Mouse (Mus musculus) hindbrain, embryonic 13.5 days (tissue): ENCODE measurements around the gene Fam3c. TPM values are rescaled to one million over a fixed set of nuclear protein-coding genes. Genes with fewer than 3 reads are reported as not detected.
"Not testable (repeated sequence)": the region's sequence is repeated elsewhere in the genome, so short reads cannot be mapped to it uniquely, and the experiment has no call there.

Experiments
- ATAC-seq: fragments of 200-750 bp; cut with Nextera tagmentation; 2 replicates; pipeline ENCODE4 v1.8.0; 2017; ENCODE audit warnings: moderate TSS enrichment; ENCODE audit not compliant: low FRiP score
- H3K27ac ChIP-seq: fragments of 300-500 bp; sonication (generic); 2 replicates; pipeline ENCODE4 v1.5.1; 2015; ENCODE audit warnings: inconsistent platforms, mild to moderate bottlenecking, moderate library complexity
- H3K27me3 ChIP-seq: fragments of 300-500 bp; sonication (generic); 2 replicates; pipeline ENCODE4 v1.6.1; 2015; ENCODE audit warnings: mild to moderate bottlenecking, inconsistent platforms
- H3K36me3 ChIP-seq: fragments of 300-500 bp; sonication (generic); 2 replicates; pipeline ENCODE4 v1.6.1; 2015; ENCODE audit warnings: mild to moderate bottlenecking, inconsistent platforms
- H3K4me1 ChIP-seq: fragments of 300-500 bp; sonication (generic); replicated peaks from 2 replicates; pipeline ENCODE4 v1.6.1; 2015; ENCODE audit warnings: inconsistent platforms
- H3K4me2 ChIP-seq: fragments of 300-500 bp; sonication (generic); 2 replicates; pipeline ENCODE4 v1.6.1; 2015; ENCODE audit warnings: inconsistent platforms, mild to moderate bottlenecking, moderate library complexity
- H3K4me3 ChIP-seq: fragments of 300-500 bp; sonication (generic); 2 replicates; pipeline ENCODE4 v1.5.1; 2015; ENCODE audit warnings: mild to moderate bottlenecking, inconsistent platforms
- H3K9ac ChIP-seq: fragments of 300-500 bp; sonication (generic); 2 replicates; pipeline ENCODE4 v1.6.1; 2015; ENCODE audit warnings: mild to moderate bottlenecking, inconsistent platforms
- H3K9me3 ChIP-seq: fragments of 300-500 bp; sonication (generic); 2 replicates; pipeline ENCODE4 v1.6.1; 2016; ENCODE audit warnings: inconsistent platforms
- WGBS: fragments of 180-500 bp; shearing (Covaris S2); methylation state at CpG from one replicate; pipeline ENCODE4 v1.1.7; 2015; 5-methylcytosine and 5-hydroxymethylcytosine counted together
- polyA plus RNA-seq: library from polyadenylated mRNA; unstranded; fragments of >200 nt; fragmentation: Nextera tagmentation; extraction: Ambion mirVana; gene quantifications from 2 replicates; pipeline ENCODE4 v1.2.1, GENCODE M21; 2015

Fam3c gene
- polyA plus RNA-seq, 1 experiment from 2014 or later, result 50.5 TPM

- no peak overlapping the region for H3K27ac ChIP-seq
- H3K27me3 ChIP-seq, result peaks cover 15% of the 10 kb centered on the region
- H3K9me3 ChIP-seq, result no peaks in the 10 kb centered on the region
- 94% methylated on average over 4 of the region's 4 CpGs for WGBS
- H3K4me2 ChIP-seq, result no peak overlapping the region
- H3K36me3 ChIP-seq, result no peaks in the 10 kb centered on the region
- H3K9ac ChIP-seq, result no peak overlapping the region
- no peak overlapping the region for H3K4me3 ChIP-seq
- ATAC-seq, result no peak
- H3K4me1 ChIP-seq, result 0 out of 2 replicates have a peak, but pooled peaks cover 4% of the 10 kb centered on the region
Observed at GRCm38 (mm10) chr6:22282405-22282804, 73.6 kb downstream of the Fam3c start.

GRCm38 (mm10) chr6:22280217-22280861 lies 75.7 kb downstream of the Fam3c start:
- H3K27me3 ChIP-seq, result no peaks in the 10 kb centered on the region
- 0 out of 2 replicates have a peak, but pooled peaks cover 4% of the 10 kb centered on the region for H3K4me1 ChIP-seq
- 63% methylated on average over 14 of the region's 14 CpGs for WGBS
- no peak overlapping the region for H3K27ac ChIP-seq
- no peak overlapping the region for H3K4me2 ChIP-seq
- no peaks in the 10 kb centered on the region for H3K9me3 ChIP-seq
- no peak overlapping the region for H3K9ac ChIP-seq
- ATAC-seq, result no peak
- no peak overlapping the region for H3K4me3 ChIP-seq
- H3K36me3 ChIP-seq, result no peaks in the 10 kb centered on the region

GRCm38 (mm10) chr6:22277941-22278340 lies 78.1 kb downstream of the Fam3c start:
- no peaks in the 10 kb centered on the region for H3K36me3 ChIP-seq
- H3K4me3 ChIP-seq, result no peak overlapping the region
- H3K4me2 ChIP-seq, result no peak overlapping the region
- H3K4me1 ChIP-seq, result 0 out of 2 replicates have a peak, but pooled peaks cover 4% of the 10 kb centered on the region
- H3K27ac ChIP-seq, result no peak overlapping the region
- H3K27me3 ChIP-seq, result no peaks in the 10 kb centered on the region
- H3K9ac ChIP-seq, result no peak overlapping the region
- H3K9me3 ChIP-seq, result no peaks in the 10 kb centered on the region
- WGBS, result 94% methylated on average over 3 of the region's 3 CpGs
- ATAC-seq, result no peak

GRCm38 (mm10) chr6:22269840-22270521 lies 86.1 kb downstream of the Fam3c start:
- Histone ChIP-seq H3K27ac (no peak overlapping the region), H3K27me3 (no peaks in the 10 kb centered on the region), H3K4me2 (no peak overlapping the region), H3K4me1 (no peaks in the 10 kb centered on the region), H3K9me3 (no peaks in the 10 kb centered on the region), H3K9ac (no peak overlapping the region), H3K36me3 (no peaks in the 10 kb centered on the region), H3K4me3 (no peak overlapping the region)
- 81% methylated on average over 8 of the region's 8 CpGs for WGBS
- no peak for ATAC-seq

GRCm38 (mm10) chr6:22268677-22269076 lies 87.4 kb downstream of the Fam3c start:
- no peak for ATAC-seq
- no peaks in the 10 kb centered on the region for H3K9me3 ChIP-seq
- no peaks in the 10 kb centered on the region for H3K27me3 ChIP-seq
- no peak overlapping the region for H3K4me2 ChIP-seq
- H3K27ac ChIP-seq, result no peak overlapping the region
- no peaks in the 10 kb centered on the region for H3K36me3 ChIP-seq
- H3K4me3 ChIP-seq, result no peak overlapping the region
- no peak overlapping the region for H3K9ac ChIP-seq
- no peaks in the 10 kb centered on the region for H3K4me1 ChIP-seq

- Histone ChIP-seq H3K4me2 (no peak overlapping the region), H3K36me3 (no peaks in the 10 kb centered on the region), H3K27ac (no peak overlapping the region), H3K4me1 (no peaks in the 10 kb centered on the region), H3K9me3 (no peaks in the 10 kb centered on the region), H3K4me3 (no peak overlapping the region), H3K9ac (no peak overlapping the region), H3K27me3 (no peaks in the 10 kb centered on the region)
- 73% methylated on average over 5 of the region's 5 CpGs for WGBS
- no peak for ATAC-seq
Observed at GRCm38 (mm10) chr6:22267807-22268667, 88.0 kb downstream of the Fam3c start.

GRCm38 (mm10) chr6:22266018-22266417 lies 90.0 kb downstream of the Fam3c start:
- Histone ChIP-seq H3K27me3 (no peaks in the 10 kb centered on the region), H3K27ac (no peak overlapping the region), H3K9ac (no peak overlapping the region), H3K4me3 (no peak overlapping the region), H3K36me3 (no peaks in the 10 kb centered on the region), H3K9me3 (no peaks in the 10 kb centered on the region), H3K4me2 (no peak overlapping the region), H3K4me1 (no peaks in the 10 kb centered on the region)
- WGBS, result 85% methylated on average over 4 of the region's 4 CpGs
- ATAC-seq, result no peak

GRCm38 (mm10) chr6:22264094-22264493 lies 91.9 kb downstream of the Fam3c start:
- H3K4me2 ChIP-seq, H3K9ac ChIP-seq, H3K4me3 ChIP-seq, H3K27me3 ChIP-seq, ATAC-seq, H3K36me3 ChIP-seq, H3K27ac ChIP-seq, H3K4me1 ChIP-seq, H3K9me3 ChIP-seq: not testable (repeated sequence)
- 87% methylated on average over 8 of the region's 8 CpGs for WGBS

- WGBS, result 67% methylated on average over 4 of the region's 4 CpGs
- no peaks in the 10 kb centered on the region for H3K9me3 ChIP-seq
- H3K36me3 ChIP-seq, result no peaks in the 10 kb centered on the region
- H3K4me2 ChIP-seq, result no peak overlapping the region
- H3K4me1 ChIP-seq, result no peaks in the 10 kb centered on the region
- H3K27ac ChIP-seq, result no peak overlapping the region
- ATAC-seq, result no peak
- no peak overlapping the region for H3K4me3 ChIP-seq
- H3K27me3 ChIP-seq, result no peaks in the 10 kb centered on the region
- no peak overlapping the region for H3K9ac ChIP-seq
Observed at GRCm38 (mm10) chr6:22262519-22262918, 93.5 kb downstream of the Fam3c start.

- Histone ChIP-seq H3K27me3 (no peaks in the 10 kb centered on the region), H3K4me3 (no peak overlapping the region), H3K4me2 (no peak overlapping the region), H3K9me3 (no peaks in the 10 kb centered on the region), H3K4me1 (no peaks in the 10 kb centered on the region), H3K9ac (no peak overlapping the region), H3K36me3 (no peaks in the 10 kb centered on the region), H3K27ac (no peak overlapping the region)
- WGBS, result 88% methylated on average over 4 of the region's 4 CpGs
- ATAC-seq, result no peak
Observed at GRCm38 (mm10) chr6:22258784-22259183, 97.3 kb downstream of the Fam3c start.
